In genomic region chr9:33246932-33247331, GRCm38 (mm10) we compare ENCODE assay signal across 7 mouse cellular contexts.
DNase-seq lines count a peak whose midpoint lies in the region; ATAC-seq and TF ChIP-seq lines count a peak whose summit lies in the region.

No protein-coding gene starts in this region.

- no peak overlapping the region for H3K4me2 ChIP-seq in midbrain, postnatal 0 days (ENCODE audit: low read depth, low read length, poor library complexity, severe bottlenecking)
- H3K4me2 ChIP-seq in midbrain, embryonic 15.5 days = no peak overlapping the region

- no peak overlapping the region for H3K9ac ChIP-seq in midbrain, postnatal 0 days (replicated peaks; ENCODE audit: low read length, poor library complexity, severe bottlenecking)
- no peak overlapping the region for H3K9ac ChIP-seq in midbrain, embryonic 15.5 days

- no peaks in the 10 kb centered on the region for H3K4me1 ChIP-seq in midbrain, postnatal 0 days (ENCODE audit: insufficient read depth, low read length)
- no peaks in the 10 kb centered on the region for H3K4me1 ChIP-seq in midbrain, embryonic 15.5 days
- peaks cover 16% of the 10 kb centered on the region for H3K4me1 ChIP-seq in limb, embryonic 10.5 days

- intact Hi-C loops in heart, postnatal 14 days (cut with DNase I) = loop anchor here (2.0 to 5.0 kb wide), 5 partner anchors 150 to 975 kb away; no protein-coding TSS in a partner anchor

- 41% methylated on average over 2 of the region's 2 CpGs for WGBS in midbrain, postnatal 0 days
- 36% methylated on average over 2 of the region's 2 CpGs for WGBS in midbrain, embryonic 15.5 days
- WGBS in limb, embryonic 10.5 days = 32% methylated on average over 2 of the region's 2 CpGs

- no peaks in the 10 kb centered on the region for H3K9me3 ChIP-seq in midbrain, postnatal 0 days (ENCODE audit: low read length)
- H3K9me3 ChIP-seq in midbrain, embryonic 15.5 days = peaks cover 5% of the 10 kb centered on the region; the same call in 1 of the 2 replicates
- H3K9me3 ChIP-seq in limb, embryonic 10.5 days (replicated peaks) = no peaks in the 10 kb centered on the region

- no peaks in the 10 kb centered on the region for H3K27me3 ChIP-seq in midbrain, postnatal 0 days (ENCODE audit: insufficient read depth, low read length)
- H3K27me3 ChIP-seq in midbrain, embryonic 15.5 days (replicated peaks) = no peaks in the 10 kb centered on the region
- H3K27me3 ChIP-seq in limb, embryonic 10.5 days (ENCODE audit: low read depth, poor library complexity, severe bottlenecking) = no peaks in the 10 kb centered on the region

- no peaks in the 10 kb centered on the region for H3K36me3 ChIP-seq in midbrain, postnatal 0 days (ENCODE audit: insufficient read depth, low read length)
- H3K36me3 ChIP-seq in midbrain, embryonic 15.5 days (replicated peaks) = no peaks in the 10 kb centered on the region
- no peaks in the 10 kb centered on the region for H3K36me3 ChIP-seq in limb, embryonic 10.5 days

- H3K27ac ChIP-seq in midbrain, postnatal 0 days (ENCODE audit: low read depth, low read length) = no peak overlapping the region
- H3K27ac ChIP-seq in midbrain, embryonic 15.5 days = no peak overlapping the region
- H3K27ac ChIP-seq in limb, embryonic 10.5 days = no peak overlapping the region

- DNase-seq in midbrain, postnatal 0 days (ENCODE audit: low spot score) = peak; percentile 81
- DNase-seq in T-cell, adult 2 months (ENCODE audit: low spot score) = peak; percentile 24
- peak; percentile 49 for DNase-seq in cerebellum, adult 9-10 months
- peak; percentile 53 to 64 for DNase-seq in heart, postnatal 14 days
- peak; percentile 69 for DNase-seq in limb, embryonic 10.5 days (ENCODE audit: low spot score)
- peak; percentile 21 for DNase-seq in right cerebral cortex, postnatal 25 days

- no peak overlapping the region for H3K4me3 ChIP-seq in midbrain, postnatal 0 days (ENCODE audit: low read depth, low read length)
- no peak overlapping the region for H3K4me3 ChIP-seq in midbrain, embryonic 15.5 days
- no peak overlapping the region for H3K4me3 ChIP-seq in limb, embryonic 10.5 days

- peak; percentile 94 for TF ChIP-seq CTCF in midbrain, postnatal 0 days (IDR thresholded peaks at IDR 0.05)

- no peak for ATAC-seq in midbrain, postnatal 0 days (ENCODE audit: low FRiP score)
- no peak for ATAC-seq in midbrain, embryonic 15.5 days (replicated peaks)

Comparison
In these comparisons a context has a peak if more than half of its experiments do, and no peak if none do; other contexts are left out.
1. DNase-seq: peak in every context shown above with its lines; median percentile 81 in midbrain, postnatal 0 days; 69 in limb, embryonic 10.5 days; 58 in heart, postnatal 14 days; 49 in cerebellum, adult 9-10 months; 24 in T-cell, adult 2 months; 21 in right cerebral cortex, postnatal 25 days.